Mouse (Mus musculus) liver, embryonic 13.5 days (tissue): ENCODE measurements around the gene Prkcb. TPM values are rescaled to one million over a fixed set of nuclear protein-coding genes. Genes with fewer than 3 reads are reported as not detected.

Experiments
- ATAC-seq: fragments of 200-750 bp; cut with Nextera tagmentation; 2 replicates; pipeline ENCODE4 v1.8.0; 2017; ENCODE audit warnings: low read depth, mild to moderate bottlenecking, moderate number of reproducible peaks, moderate library complexity
- DNase-seq: peaks from one replicate; pipeline ENCODE4 v3.0.0; 2022
- H3K27ac ChIP-seq: fragments of 300-500 bp; sonication (generic); 2 replicates; pipeline ENCODE4 v1.5.1; 2015; ENCODE audit warnings: moderate library complexity, mild to moderate bottlenecking, inconsistent platforms
- H3K27me3 ChIP-seq: fragments of 300-500 bp; sonication (generic); 2 replicates; pipeline ENCODE4 v1.6.1; 2015; ENCODE audit warnings: mild to moderate bottlenecking, inconsistent platforms
- H3K36me3 ChIP-seq: fragments of 300-500 bp; sonication (generic); 2 replicates; pipeline ENCODE4 v1.6.1; 2015; ENCODE audit warnings: mild to moderate bottlenecking, inconsistent platforms
- H3K4me1 ChIP-seq: fragments of 300-500 bp; sonication (generic); replicated peaks from 2 replicates; pipeline ENCODE4 v1.6.1; 2015; ENCODE audit warnings: inconsistent platforms
- H3K4me2 ChIP-seq: fragments of 300-500 bp; sonication (generic); 2 replicates; pipeline ENCODE4 v1.6.1; 2015; ENCODE audit warnings: inconsistent platforms, mild to moderate bottlenecking, moderate library complexity
- H3K4me3 ChIP-seq: fragments of 300-500 bp; sonication (generic); replicated peaks from 2 replicates; pipeline ENCODE4 v1.5.1; 2015; ENCODE audit warnings: mild to moderate bottlenecking, inconsistent platforms
- H3K9ac ChIP-seq: fragments of 300-500 bp; sonication (generic); 2 replicates; pipeline ENCODE4 v1.6.1; 2015; ENCODE audit warnings: mild to moderate bottlenecking, inconsistent platforms
- H3K9me3 ChIP-seq: fragments of 300-500 bp; sonication (generic); replicated peaks from 2 replicates; pipeline ENCODE4 v1.6.1; 2016; ENCODE audit warnings: inconsistent platforms
- WGBS: fragments of 180-500 bp; shearing (Covaris S2); methylation state at CpG from one replicate; pipeline ENCODE4 v1.1.7; 2015; ENCODE audit not compliant: insufficient replicate concordance; 5-methylcytosine and 5-hydroxymethylcytosine counted together
- polyA plus RNA-seq: library from polyadenylated mRNA; unstranded; fragments of >200 nt; fragmentation: Nextera tagmentation; extraction: Ambion mirVana; gene quantifications from 2 replicates; pipeline ENCODE4 v1.2.1, GENCODE M21; 2015

Gene Prkcb
- polyA plus RNA-seq, 1 experiment from 2014 or later: 2.3 TPM

GRCm38 (mm10) chr7:122349961-122350360, 61.4 kb downstream of the Prkcb start:
- no peaks in the 10 kb centered on the region for H3K9me3 ChIP-seq
- no peaks in the 10 kb centered on the region for H3K4me1 ChIP-seq
- H3K9ac ChIP-seq: no peak overlapping the region
- DNase-seq (no peak), ATAC-seq (no peak)
- H3K36me3 ChIP-seq: no peaks in the 10 kb centered on the region
- H3K4me2 ChIP-seq: no peak overlapping the region
- no peak overlapping the region for H3K4me3 ChIP-seq
- 56% methylated on average over 5 of the region's 5 CpGs for WGBS
- H3K27me3 ChIP-seq: no peaks in the 10 kb centered on the region
- H3K27ac ChIP-seq: no peak overlapping the region

- H3K27ac ChIP-seq: no peak overlapping the region
- H3K4me2 ChIP-seq: no peak overlapping the region
- DNase-seq (no peak), ATAC-seq (no peak)
- H3K4me1 ChIP-seq: no peaks in the 10 kb centered on the region
- 46% methylated on average over 2 of the region's 2 CpGs for WGBS
- no peak overlapping the region for H3K4me3 ChIP-seq
- no peak overlapping the region for H3K9ac ChIP-seq
- H3K27me3 ChIP-seq: no peaks in the 10 kb centered on the region
- no peaks in the 10 kb centered on the region for H3K36me3 ChIP-seq
- H3K9me3 ChIP-seq: no peaks in the 10 kb centered on the region
These were observed 62.2 kb downstream of the Prkcb start for GRCm38 (mm10) chr7:122350741-122351140.

GRCm38 (mm10) chr7:122351816-122352215, 63.3 kb downstream of the Prkcb start:
- H3K9me3 ChIP-seq: no peaks in the 10 kb centered on the region
- no peaks in the 10 kb centered on the region for H3K4me1 ChIP-seq
- no peaks in the 10 kb centered on the region for H3K27me3 ChIP-seq
- H3K9ac ChIP-seq: no peak overlapping the region
- H3K4me2 ChIP-seq: no peak overlapping the region
- no peaks in the 10 kb centered on the region for H3K36me3 ChIP-seq
- no peak overlapping the region for H3K4me3 ChIP-seq
- WGBS: 67% methylated on average over 4 of the region's 4 CpGs
- H3K27ac ChIP-seq: no peak overlapping the region
- ATAC-seq (no peak), DNase-seq (no peak)

- peak; percentile 0 for DNase-seq
- H3K27ac ChIP-seq: no peak overlapping the region
- H3K4me3 ChIP-seq: no peak overlapping the region
- H3K9ac ChIP-seq: no peak overlapping the region
- H3K9me3 ChIP-seq: no peaks in the 10 kb centered on the region
- WGBS: 61% methylated on average over 12 of the region's 12 CpGs
- H3K36me3 ChIP-seq: no peaks in the 10 kb centered on the region
- H3K4me1 ChIP-seq: no peaks in the 10 kb centered on the region
- ATAC-seq: peak; percentile 45; the same call in 1 of the 2 replicates
- no peaks in the 10 kb centered on the region for H3K27me3 ChIP-seq
- H3K4me2 ChIP-seq: no peak overlapping the region
These were observed 64.2 kb downstream of the Prkcb start for GRCm38 (mm10) chr7:122352566-122353277.

GRCm38 (mm10) chr7:122353329-122353728, 64.8 kb downstream of the Prkcb start:
- H3K36me3 ChIP-seq: no peaks in the 10 kb centered on the region
- H3K27ac ChIP-seq: no peak overlapping the region
- no peak overlapping the region for H3K4me3 ChIP-seq
- H3K9ac ChIP-seq: no peak overlapping the region
- no peaks in the 10 kb centered on the region for H3K4me1 ChIP-seq
- WGBS: 66% methylated on average over 4 of the region's 4 CpGs
- H3K27me3 ChIP-seq: no peaks in the 10 kb centered on the region
- no peak for ATAC-seq
- no peaks in the 10 kb centered on the region for H3K9me3 ChIP-seq
- H3K4me2 ChIP-seq: no peak overlapping the region
- no peak for DNase-seq

GRCm38 (mm10) chr7:122356941-122357340, 68.4 kb downstream of the Prkcb start:
- Histone ChIP-seq H3K4me1 (no peaks in the 10 kb centered on the region), H3K27me3 (no peaks in the 10 kb centered on the region), H3K9me3 (no peaks in the 10 kb centered on the region), H3K4me2 (no peak overlapping the region), H3K27ac (no peak overlapping the region), H3K4me3 (no peak overlapping the region), H3K36me3 (no peaks in the 10 kb centered on the region), H3K9ac (no peak overlapping the region)
- ATAC-seq (no peak), DNase-seq (no peak)
- WGBS: 32% methylated on average over 2 of the region's 2 CpGs

- Histone ChIP-seq H3K9me3 (no peaks in the 10 kb centered on the region), H3K9ac (no peak overlapping the region), H3K27me3 (no peaks in the 10 kb centered on the region), H3K36me3 (no peaks in the 10 kb centered on the region), H3K4me3 (no peak overlapping the region), H3K4me1 (no peaks in the 10 kb centered on the region), H3K4me2 (no peak overlapping the region), H3K27ac (no peak overlapping the region)
- no peak for DNase-seq
- ATAC-seq: no peak
- 66% methylated on average over 7 of the region's 7 CpGs for WGBS
These were observed 69.3 kb downstream of the Prkcb start for GRCm38 (mm10) chr7:122357847-122358246.

- WGBS: 49% methylated on average over 1 of the region's 1 CpGs
- no peak overlapping the region for H3K4me3 ChIP-seq
- no peaks in the 10 kb centered on the region for H3K9me3 ChIP-seq
- no peak overlapping the region for H3K27ac ChIP-seq
- no peak overlapping the region for H3K9ac ChIP-seq
- H3K4me2 ChIP-seq: no peak overlapping the region
- no peaks in the 10 kb centered on the region for H3K4me1 ChIP-seq
- ATAC-seq (no peak), DNase-seq (no peak)
- no peaks in the 10 kb centered on the region for H3K27me3 ChIP-seq
- no peaks in the 10 kb centered on the region for H3K36me3 ChIP-seq
These were observed 78.1 kb downstream of the Prkcb start for GRCm38 (mm10) chr7:122366635-122367034.

GRCm38 (mm10) chr7:122367303-122368007, 78.9 kb downstream of the Prkcb start:
- Histone ChIP-seq H3K27ac (no peak overlapping the region), H3K9ac (no peak overlapping the region), H3K36me3 (no peaks in the 10 kb centered on the region), H3K4me1 (no peaks in the 10 kb centered on the region), H3K4me2 (no peak overlapping the region), H3K4me3 (no peak overlapping the region), H3K27me3 (no peaks in the 10 kb centered on the region), H3K9me3 (no peaks in the 10 kb centered on the region)
- ATAC-seq (no peak), DNase-seq (no peak)
- WGBS: 76% methylated on average over 7 of the region's 7 CpGs

GRCm38 (mm10) chr7:122370488-122370887, 81.9 kb downstream of the Prkcb start:
- Histone ChIP-seq H3K27me3 (no peaks in the 10 kb centered on the region), H3K27ac (no peak overlapping the region), H3K36me3 (no peaks in the 10 kb centered on the region), H3K9me3 (no peaks in the 10 kb centered on the region), H3K4me1 (no peaks in the 10 kb centered on the region), H3K4me3 (no peak overlapping the region), H3K4me2 (no peak overlapping the region), H3K9ac (no peak overlapping the region)
- ATAC-seq (no peak), DNase-seq (no peak)
- WGBS: 87% methylated on average over 12 of the region's 12 CpGs

- Histone ChIP-seq H3K9ac (no peak overlapping the region), H3K4me1 (no peaks in the 10 kb centered on the region)
- 51% methylated on average over 5 of the region's 5 CpGs for WGBS
These were observed 83.4 kb downstream of the Prkcb start for GRCm38 (mm10) chr7:122371947-122372346.

GRCm38 (mm10) chr7:122372349-122372748, 83.8 kb downstream of the Prkcb start:
- Histone ChIP-seq H3K4me1 (no peaks in the 10 kb centered on the region), H3K9ac (no peak overlapping the region), H3K27ac (no peak overlapping the region), H3K4me2 (no peak overlapping the region), H3K4me3 (no peak overlapping the region), H3K9me3 (no peaks in the 10 kb centered on the region), H3K36me3 (no peaks in the 10 kb centered on the region), H3K27me3 (no peaks in the 10 kb centered on the region)
- DNase-seq (no peak), ATAC-seq (no peak)
- 53% methylated on average over 3 of the region's 3 CpGs for WGBS

More at GRCm38 (mm10) chr7:122371947-122372346, 83.4 kb downstream of the Prkcb start:
- no peaks in the 10 kb centered on the region for H3K9me3 ChIP-seq
- no peak overlapping the region for H3K4me2 ChIP-seq
- H3K4me3 ChIP-seq: no peak overlapping the region
- H3K36me3 ChIP-seq: no peaks in the 10 kb centered on the region
- ATAC-seq (no peak), DNase-seq (no peak)
- no peaks in the 10 kb centered on the region for H3K27me3 ChIP-seq
- no peak overlapping the region for H3K27ac ChIP-seq
